Mouse (Mus musculus) limb, embryonic 13.5 days (tissue): ENCODE results near the gene Mindy4b-ps. TPM values are rescaled to one million over a fixed set of nuclear protein-coding genes. Genes with fewer than 3 reads are reported as not detected.

Experiments
- ATAC-seq: fragments of 200-750 bp; cut with Nextera tagmentation; 2 replicates; pipeline ENCODE4 v1.8.0; 2017; ENCODE audit warnings: low read depth, moderate number of reproducible peaks, moderate TSS enrichment; ENCODE audit not compliant: low FRiP score
- H3K27ac ChIP-seq: fragments of 300-500 bp; sonication (generic); 2 replicates; pipeline ENCODE4 v1.5.1; 2015; ENCODE audit warnings: inconsistent platforms, mild to moderate bottlenecking, moderate library complexity
- H3K27me3 ChIP-seq: fragments of 300-500 bp; sonication (generic); 2 replicates; pipeline ENCODE4 v1.6.1; 2015; ENCODE audit warnings: mild to moderate bottlenecking, inconsistent platforms
- H3K36me3 ChIP-seq: fragments of 300-500 bp; sonication (generic); 2 replicates; pipeline ENCODE4 v1.6.1; 2015; ENCODE audit warnings: inconsistent platforms, mild to moderate bottlenecking, moderate library complexity
- H3K4me1 ChIP-seq: fragments of 300-500 bp; sonication (generic); 2 replicates; pipeline ENCODE4 v1.6.1; 2015; ENCODE audit warnings: inconsistent platforms
- H3K4me2 ChIP-seq: fragments of 300-500 bp; sonication (generic); replicated peaks from 2 replicates; pipeline ENCODE4 v1.6.1; 2015; ENCODE audit warnings: inconsistent platforms, mild to moderate bottlenecking, moderate library complexity
- H3K4me3 ChIP-seq: fragments of 300-500 bp; sonication (generic); 2 replicates; pipeline ENCODE4 v1.5.1; 2015; ENCODE audit warnings: moderate library complexity, mild to moderate bottlenecking, inconsistent platforms
- H3K9ac ChIP-seq: fragments of 300-500 bp; sonication (generic); 2 replicates; pipeline ENCODE4 v1.6.1; 2015; ENCODE audit warnings: mild to moderate bottlenecking, inconsistent platforms
- H3K9me3 ChIP-seq: fragments of 300-500 bp; sonication (generic); 2 replicates; pipeline ENCODE4 v1.6.1; 2016; ENCODE audit warnings: inconsistent platforms
- WGBS: fragments of 180-500 bp; shearing (Covaris S2); methylation state at CpG from one replicate; pipeline ENCODE4 v1.1.7; 2015; 5-methylcytosine and 5-hydroxymethylcytosine counted together
- polyA plus RNA-seq: library from polyadenylated mRNA; unstranded; fragments of >200 nt; fragmentation: Nextera tagmentation; extraction: Ambion mirVana; gene quantifications from 2 replicates; pipeline ENCODE4 v1.2.1, GENCODE M21; 2015

The Mindy4b-ps gene
- polyA plus RNA-seq, 1 experiment from 2014 or later: not detected

DNA sequence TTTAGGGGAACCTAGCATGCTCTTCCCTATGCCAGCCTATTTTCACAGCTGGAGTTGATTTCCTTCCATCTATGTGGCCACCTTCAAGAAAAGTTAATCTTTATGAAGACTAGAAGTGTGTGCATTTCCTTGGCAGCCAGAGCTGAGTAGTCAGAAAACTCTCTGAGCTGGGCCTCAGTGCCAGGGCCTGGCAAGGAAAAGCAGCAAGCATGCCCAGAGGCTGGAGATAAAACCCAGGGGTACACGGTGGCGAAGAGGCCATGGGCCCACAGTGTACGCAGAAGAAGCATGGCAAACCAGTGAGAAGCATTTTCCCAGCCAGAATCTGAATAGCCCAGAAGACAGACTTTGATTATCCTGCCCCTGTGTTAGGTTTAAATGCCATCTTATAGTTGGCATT lies 7.9 kb downstream of the Mindy4b-ps start:
- no peak for ATAC-seq

DNA sequence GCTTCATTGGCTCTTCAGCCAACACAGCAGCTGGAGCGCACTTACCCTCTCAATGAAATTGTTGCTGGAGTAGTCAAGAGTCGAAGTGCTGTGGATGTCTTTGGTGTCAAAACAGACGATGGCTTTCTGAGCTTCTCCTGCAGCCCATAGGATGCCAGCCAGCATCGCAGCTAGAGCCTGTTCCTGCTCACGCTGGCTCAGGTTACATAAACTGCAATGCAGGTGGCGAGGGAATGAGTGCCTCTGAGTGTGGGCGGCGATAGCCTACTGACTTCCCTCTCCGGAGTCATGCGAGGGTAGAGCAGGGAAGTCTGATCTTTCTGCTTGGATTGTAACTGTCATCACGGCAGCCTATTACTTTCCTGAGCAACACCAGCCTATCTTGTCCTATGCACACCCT lies 11.8 kb downstream of the Mindy4b-ps start:
- H3K27me3 ChIP-seq: no peaks in the 10 kb centered on the region
- no peaks in the 10 kb centered on the region for H3K36me3 ChIP-seq
- H3K4me1 ChIP-seq: peaks cover 23% of the 10 kb centered on the region
- no peak overlapping the region for H3K27ac ChIP-seq
- peak overlapping the region; percentile 14 for H3K4me2 ChIP-seq
- no peak overlapping the region for H3K4me3 ChIP-seq
- no peaks in the 10 kb centered on the region for H3K9me3 ChIP-seq
- no peak overlapping the region for H3K9ac ChIP-seq
- ATAC-seq: peak; percentile 40; the same call in 1 of the 2 replicates
- WGBS: 22% methylated on average over 11 of the region's 11 CpGs

More for the DNA sequence above, 7.9 kb downstream of the Mindy4b-ps start:
- Histone ChIP-seq H3K4me2 (no peak overlapping the region), H3K4me1 (peaks cover 25% of the 10 kb centered on the region), H3K9me3 (no peaks in the 10 kb centered on the region), H3K27ac (no peak overlapping the region), H3K36me3 (no peaks in the 10 kb centered on the region), H3K9ac (no peak overlapping the region), H3K27me3 (no peaks in the 10 kb centered on the region), H3K4me3 (no peak overlapping the region)
- WGBS: 91% methylated on average over 3 of the region's 3 CpGs

DNA sequence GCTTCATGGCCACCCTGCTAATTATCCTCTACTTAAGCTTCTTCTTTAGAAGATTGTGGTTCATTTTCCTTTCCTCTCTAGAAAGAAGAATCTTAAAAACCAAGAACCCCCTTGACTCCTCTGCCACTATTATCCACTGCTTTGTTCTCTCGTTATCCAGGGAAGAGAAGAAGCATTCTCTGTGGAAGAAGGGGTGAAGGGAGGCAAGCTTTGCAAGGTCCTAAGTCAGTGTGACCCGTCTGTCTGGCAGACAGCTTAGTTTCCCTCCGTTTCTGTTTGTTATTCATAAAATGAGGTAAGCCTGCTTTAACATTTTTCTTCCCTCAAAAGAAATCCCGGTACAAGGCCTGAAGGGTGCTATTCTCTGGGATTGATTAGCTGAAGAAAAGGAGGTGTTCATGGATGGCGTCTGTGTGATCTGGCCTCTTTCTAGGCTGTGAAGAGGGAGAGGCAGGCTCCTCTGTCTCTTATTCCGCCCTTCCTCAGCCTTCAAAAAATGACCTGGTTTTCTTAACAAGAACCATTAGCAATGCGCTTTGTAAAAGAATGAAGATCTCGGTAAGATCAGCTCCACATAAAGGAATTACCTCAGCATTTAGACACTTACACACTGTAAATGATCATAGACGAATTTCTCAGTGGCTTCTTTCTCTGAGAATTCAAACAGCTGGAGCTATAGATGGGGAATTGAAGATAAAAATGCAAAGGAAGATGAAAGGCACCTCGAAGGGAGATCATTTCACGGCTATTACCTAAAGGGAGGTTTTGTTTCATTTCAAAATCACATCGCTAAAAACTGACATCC lies 12.8 kb downstream of the Mindy4b-ps start:
- Histone ChIP-seq H3K27me3 (no peaks in the 10 kb centered on the region), H3K4me3 (no peak overlapping the region), H3K36me3 (no peaks in the 10 kb centered on the region), H3K9me3 (no peaks in the 10 kb centered on the region), H3K4me2 (no peak overlapping the region), H3K4me1 (peaks cover 23% of the 10 kb centered on the region), H3K27ac (no peak overlapping the region), H3K9ac (no peak overlapping the region)
- WGBS: 36% methylated on average over 12 of the region's 12 CpGs
- no peak for ATAC-seq

DNA sequence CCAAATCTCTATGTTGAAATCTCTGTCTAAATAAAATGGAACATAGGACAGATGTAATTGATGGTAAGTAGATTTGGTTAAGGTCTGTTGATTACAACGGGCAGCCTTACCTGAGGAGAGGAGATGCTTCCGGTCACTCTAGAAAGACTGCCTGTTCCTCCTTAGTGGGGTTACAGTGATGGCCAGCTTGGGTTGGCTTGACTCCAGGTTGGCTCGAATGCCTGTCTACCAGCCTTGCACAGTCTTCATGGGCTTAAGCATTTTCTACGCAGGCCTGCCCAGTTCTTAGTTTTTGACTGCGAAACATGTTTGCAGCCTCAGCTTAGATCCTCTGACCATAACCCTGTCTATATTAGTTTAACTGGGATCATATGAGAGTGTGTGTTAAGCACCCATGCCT lies 13.5 kb downstream of the Mindy4b-ps start:
- no peaks in the 10 kb centered on the region for H3K27me3 ChIP-seq
- H3K4me1 ChIP-seq: peaks cover 23% of the 10 kb centered on the region
- H3K4me2 ChIP-seq: no peak overlapping the region
- H3K36me3 ChIP-seq: no peaks in the 10 kb centered on the region
- no peak overlapping the region for H3K9ac ChIP-seq
- H3K27ac ChIP-seq: no peak overlapping the region
- no peaks in the 10 kb centered on the region for H3K9me3 ChIP-seq
- WGBS: 89% methylated on average over 5 of the region's 5 CpGs
- no peak for ATAC-seq
- H3K4me3 ChIP-seq: no peak overlapping the region

DNA sequence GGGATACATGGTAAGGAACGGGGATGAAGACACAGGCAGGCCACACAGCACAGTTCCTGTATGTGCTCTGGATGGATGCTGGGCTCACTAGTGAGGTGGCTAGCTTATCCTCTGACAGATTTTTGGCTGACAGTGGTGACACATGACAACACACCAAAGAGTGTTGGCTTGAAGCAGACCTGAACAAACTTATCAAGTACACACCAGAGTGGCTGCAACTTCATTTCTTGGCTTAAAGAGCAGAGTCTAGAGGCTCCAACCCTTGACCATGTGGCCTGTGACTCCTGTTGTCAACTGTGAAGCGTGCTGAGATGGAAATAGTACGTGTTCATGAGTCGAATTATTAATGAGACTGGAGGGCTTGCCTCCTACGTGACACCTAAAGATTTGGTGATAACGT lies 17.4 kb downstream of the Mindy4b-ps start:
- H3K27ac ChIP-seq: no peak overlapping the region
- H3K36me3 ChIP-seq: no peaks in the 10 kb centered on the region
- ATAC-seq: no peak
- no peak overlapping the region for H3K9ac ChIP-seq
- no peaks in the 10 kb centered on the region for H3K27me3 ChIP-seq
- WGBS: 94% methylated on average over 6 of the region's 6 CpGs
- no peak overlapping the region for H3K4me2 ChIP-seq
- H3K9me3 ChIP-seq: no peaks in the 10 kb centered on the region
- peaks cover 17% of the 10 kb centered on the region for H3K4me1 ChIP-seq
- H3K4me3 ChIP-seq: no peak overlapping the region

DNA sequence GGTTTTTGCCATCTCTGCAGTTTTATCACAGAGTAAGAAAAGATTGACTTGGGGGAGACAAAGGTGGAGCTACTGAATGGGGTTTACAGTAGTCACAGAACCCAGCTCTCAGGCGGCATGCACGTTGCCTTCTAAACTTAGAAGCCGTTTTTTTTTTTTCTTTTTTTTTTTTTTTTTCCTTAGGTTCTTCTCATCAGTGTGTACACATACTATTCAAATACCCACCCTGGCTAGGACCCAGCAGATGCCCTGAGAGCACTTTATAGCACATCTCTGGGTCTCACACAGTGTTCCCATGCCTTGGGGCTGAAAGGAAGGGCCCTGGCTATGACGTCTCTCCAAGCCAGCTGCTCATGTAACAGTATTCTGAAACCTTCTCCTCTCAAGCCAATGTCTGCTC lies 23.4 kb downstream of the Mindy4b-ps start:
- no peak for ATAC-seq
- H3K9ac ChIP-seq: no peak overlapping the region
- no peak overlapping the region for H3K4me3 ChIP-seq
- 70% methylated on average over 4 of the region's 4 CpGs for WGBS
- no peak overlapping the region for H3K27ac ChIP-seq
- peaks cover 13% of the 10 kb centered on the region; the same call in 1 of the 2 replicates for H3K4me1 ChIP-seq
- no peaks in the 10 kb centered on the region for H3K27me3 ChIP-seq
- H3K9me3 ChIP-seq: no peaks in the 10 kb centered on the region
- H3K36me3 ChIP-seq: no peaks in the 10 kb centered on the region
- H3K4me2 ChIP-seq: no peak overlapping the region

DNA sequence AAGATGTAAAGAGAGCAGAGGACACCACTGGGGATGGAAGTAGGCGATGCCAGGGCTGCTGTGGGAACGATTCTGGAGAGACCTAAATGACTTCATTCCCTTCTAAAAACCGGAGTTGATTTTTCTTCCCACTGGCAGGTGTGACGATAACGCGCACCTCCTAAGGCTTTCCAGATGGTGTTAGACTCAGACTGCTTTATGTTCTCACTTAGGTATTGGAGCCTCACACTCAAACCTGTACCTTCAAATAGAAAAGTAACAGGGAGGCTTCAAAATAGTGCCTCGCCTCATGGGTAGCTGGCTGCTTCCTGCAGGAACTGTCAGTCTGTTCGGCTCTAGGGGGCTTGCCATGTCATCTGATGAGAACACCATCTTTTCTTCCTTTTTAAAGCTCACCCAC lies 23.9 kb downstream of the Mindy4b-ps start:
- Histone ChIP-seq H3K27ac (no peak overlapping the region), H3K4me1 (peaks cover 13% of the 10 kb centered on the region; the same call in 1 of the 2 replicates), H3K4me3 (no peak overlapping the region), H3K27me3 (no peaks in the 10 kb centered on the region), H3K4me2 (no peak overlapping the region), H3K9ac (no peak overlapping the region), H3K36me3 (no peaks in the 10 kb centered on the region), H3K9me3 (no peaks in the 10 kb centered on the region)
- 45% methylated on average over 8 of the region's 8 CpGs for WGBS
- ATAC-seq: no peak; the same call in 1 of the 2 replicates

DNA sequence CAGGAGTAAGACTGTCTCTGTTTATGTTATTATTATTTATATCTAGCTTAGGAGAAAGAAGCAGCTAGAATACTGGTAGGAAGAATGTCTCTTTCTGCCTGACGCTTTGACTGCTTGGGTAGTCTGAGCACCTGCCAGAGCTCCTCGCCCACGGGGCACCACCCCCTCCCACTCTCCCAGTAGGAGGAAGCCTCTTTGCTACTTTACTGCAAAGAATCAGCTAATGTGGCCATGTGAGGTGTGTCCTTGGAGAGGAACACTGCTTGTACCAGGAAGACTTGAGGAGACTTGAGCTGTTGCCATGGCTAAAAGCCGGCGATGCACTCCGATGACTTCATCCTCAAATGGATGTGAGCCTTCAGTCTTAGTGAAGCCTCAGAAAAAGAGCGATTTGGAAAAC lies 32.6 kb downstream of the Mindy4b-ps start:
- no peak overlapping the region for H3K9ac ChIP-seq
- WGBS: 79% methylated on average over 7 of the region's 7 CpGs
- no peak for ATAC-seq
- H3K36me3 ChIP-seq: no peaks in the 10 kb centered on the region
- no peak overlapping the region for H3K4me2 ChIP-seq
- H3K9me3 ChIP-seq: no peaks in the 10 kb centered on the region
- no peaks in the 10 kb centered on the region for H3K4me1 ChIP-seq
- H3K27me3 ChIP-seq: no peaks in the 10 kb centered on the region
- no peak overlapping the region for H3K4me3 ChIP-seq
- H3K27ac ChIP-seq: no peak overlapping the region

DNA sequence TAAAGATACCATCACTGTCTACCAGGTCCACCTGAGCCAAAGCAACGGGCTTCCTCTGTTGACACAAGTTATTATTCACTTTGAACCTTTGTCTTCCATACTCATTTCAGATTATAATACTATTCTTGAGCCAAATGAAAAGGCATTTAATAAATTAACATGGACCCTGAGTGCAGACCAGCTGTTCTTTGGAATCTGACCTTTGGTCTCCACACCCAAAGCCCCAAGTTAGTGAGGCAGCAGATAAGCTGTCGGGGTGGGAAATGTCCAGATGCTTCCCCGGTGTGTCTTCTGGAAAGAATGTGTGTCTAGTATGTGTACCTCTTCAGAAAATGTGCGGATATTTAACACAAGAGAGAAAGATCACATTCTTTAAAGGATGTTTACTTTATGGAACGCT lies 33.1 kb downstream of the Mindy4b-ps start:
- Histone ChIP-seq H3K9ac (no peak overlapping the region), H3K4me3 (no peak overlapping the region), H3K27ac (no peak overlapping the region), H3K9me3 (no peaks in the 10 kb centered on the region), H3K4me1 (peaks cover under 1% of the 10 kb centered on the region), H3K36me3 (no peaks in the 10 kb centered on the region), H3K4me2 (no peak overlapping the region), H3K27me3 (no peaks in the 10 kb centered on the region)
- no peak for ATAC-seq
- WGBS: 78% methylated on average over 5 of the region's 5 CpGs

DNA sequence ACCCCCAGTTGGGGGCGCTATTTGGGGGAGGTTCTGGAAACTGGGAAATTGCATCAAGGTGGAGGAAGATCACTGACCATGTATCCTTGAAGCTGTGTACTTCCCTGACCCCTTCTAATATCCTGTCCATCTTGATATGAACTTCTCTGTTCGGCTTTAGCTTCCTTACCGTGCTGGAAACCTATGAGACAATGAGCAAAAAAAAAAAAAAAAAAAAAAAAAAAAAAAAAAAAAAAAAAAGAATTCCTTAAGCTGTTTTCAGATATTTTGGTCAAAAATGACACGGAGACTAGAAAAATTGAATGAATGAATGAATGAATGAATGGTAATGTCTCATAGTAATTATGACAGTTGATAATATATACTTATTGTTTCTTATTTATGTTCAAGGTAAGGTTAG lies 35.6 kb downstream of the Mindy4b-ps start:
- Histone ChIP-seq H3K9ac (no peak overlapping the region), H3K27me3 (no peaks in the 10 kb centered on the region), H3K27ac (no peak overlapping the region), H3K36me3 (no peaks in the 10 kb centered on the region), H3K9me3 (no peaks in the 10 kb centered on the region), H3K4me2 (no peak overlapping the region), H3K4me3 (no peak overlapping the region), H3K4me1 (peaks cover 4% of the 10 kb centered on the region)
- no peak for ATAC-seq
- WGBS: 71% methylated on average over 4 of the region's 4 CpGs

DNA sequence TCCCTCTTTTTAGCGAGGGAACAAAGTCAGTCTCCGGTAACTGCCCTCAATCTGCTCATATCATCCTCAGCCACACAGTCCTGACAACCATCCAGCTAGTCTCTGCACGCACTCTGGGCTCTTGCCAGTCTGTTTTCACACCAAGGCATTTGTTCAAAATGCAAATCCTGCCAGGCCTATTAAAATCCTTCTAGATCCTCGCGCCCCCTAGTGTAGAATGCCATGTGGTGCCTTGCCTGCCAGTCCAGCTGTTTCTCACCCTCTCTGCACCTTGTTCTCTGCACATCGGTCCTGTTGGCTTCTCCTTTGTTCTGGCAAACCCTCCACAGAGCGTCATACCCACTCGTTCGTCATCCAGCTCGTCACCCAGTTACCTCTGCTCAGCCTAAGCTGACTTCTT lies 36.2 kb downstream of the Mindy4b-ps start:
- WGBS: 17% methylated on average over 10 of the region's 10 CpGs
- ATAC-seq: no peak
- H3K9ac ChIP-seq: no peak overlapping the region; the same call in 1 of the 2 replicates
- H3K4me2 ChIP-seq: no peak overlapping the region
- H3K4me3 ChIP-seq: no peak overlapping the region
- H3K9me3 ChIP-seq: no peaks in the 10 kb centered on the region
- peaks cover 4% of the 10 kb centered on the region for H3K4me1 ChIP-seq
- H3K36me3 ChIP-seq: no peaks in the 10 kb centered on the region
- no peaks in the 10 kb centered on the region for H3K27me3 ChIP-seq
- no peak overlapping the region for H3K27ac ChIP-seq

DNA sequence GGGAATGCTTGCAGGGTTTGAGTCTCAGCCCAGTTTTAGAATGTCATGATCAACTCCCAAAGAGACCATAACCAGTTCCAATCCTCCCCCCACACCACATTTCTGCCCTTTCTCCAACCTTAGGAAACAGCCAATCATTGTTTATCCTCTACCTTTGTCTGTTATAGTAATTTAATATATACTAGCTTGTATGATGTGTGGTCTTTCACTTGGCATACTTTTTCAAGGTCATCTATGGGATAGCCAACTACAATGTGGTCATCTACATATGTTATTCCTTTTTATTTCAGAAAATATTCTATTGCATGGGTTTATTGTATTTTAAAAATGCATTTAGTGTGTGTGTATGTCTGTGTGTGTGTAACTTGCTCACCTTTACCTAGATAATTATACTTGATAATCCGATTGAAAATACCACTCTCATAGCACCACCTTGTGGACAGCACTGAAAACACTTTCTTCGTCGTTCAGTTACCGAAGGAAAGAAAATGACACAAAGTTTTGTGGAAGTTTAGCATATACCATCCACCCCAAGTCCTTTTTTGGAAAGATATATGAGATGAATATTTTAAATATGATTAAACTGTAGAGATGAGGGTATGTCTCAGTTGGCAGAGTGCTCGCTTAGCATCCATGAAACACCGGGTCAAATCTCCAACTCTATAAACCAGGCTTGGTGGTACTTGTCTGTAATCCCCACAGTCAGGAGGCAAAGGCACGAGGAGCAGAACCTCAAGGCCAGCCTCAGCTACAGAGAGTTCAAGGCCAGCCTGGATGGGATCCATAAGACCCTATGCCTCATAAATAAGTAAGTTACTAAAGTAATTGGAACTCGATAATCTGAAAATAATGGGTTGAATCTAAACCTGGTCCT lies 37.7 kb downstream of the Mindy4b-ps start:
- peaks cover 4% of the 10 kb centered on the region for H3K4me1 ChIP-seq
- WGBS: 34% methylated on average over 8 of the region's 8 CpGs
- H3K27ac ChIP-seq: no peak overlapping the region
- 0 out of 2 replicates have a peak, but pooled peaks have one; percentile 24 for ATAC-seq
- no peak overlapping the region for H3K4me3 ChIP-seq
- H3K9me3 ChIP-seq: no peaks in the 10 kb centered on the region
- no peaks in the 10 kb centered on the region for H3K36me3 ChIP-seq
- no peak overlapping the region for H3K4me2 ChIP-seq
- H3K27me3 ChIP-seq: no peaks in the 10 kb centered on the region
- H3K9ac ChIP-seq: no peak overlapping the region
